Mouse (Mus musculus) neural tube, embryonic 10.5 days (tissue): Measurements from ENCODE around the gene Gclc.

ENCODE experiments used
- DNase-seq: peaks from one replicate; pipeline ENCODE4 v3.0.0-alpha.2; 2017; ENCODE audit warnings: low spot score; ENCODE audit errors: extremely low spot score

Gclc gene

DNA sequence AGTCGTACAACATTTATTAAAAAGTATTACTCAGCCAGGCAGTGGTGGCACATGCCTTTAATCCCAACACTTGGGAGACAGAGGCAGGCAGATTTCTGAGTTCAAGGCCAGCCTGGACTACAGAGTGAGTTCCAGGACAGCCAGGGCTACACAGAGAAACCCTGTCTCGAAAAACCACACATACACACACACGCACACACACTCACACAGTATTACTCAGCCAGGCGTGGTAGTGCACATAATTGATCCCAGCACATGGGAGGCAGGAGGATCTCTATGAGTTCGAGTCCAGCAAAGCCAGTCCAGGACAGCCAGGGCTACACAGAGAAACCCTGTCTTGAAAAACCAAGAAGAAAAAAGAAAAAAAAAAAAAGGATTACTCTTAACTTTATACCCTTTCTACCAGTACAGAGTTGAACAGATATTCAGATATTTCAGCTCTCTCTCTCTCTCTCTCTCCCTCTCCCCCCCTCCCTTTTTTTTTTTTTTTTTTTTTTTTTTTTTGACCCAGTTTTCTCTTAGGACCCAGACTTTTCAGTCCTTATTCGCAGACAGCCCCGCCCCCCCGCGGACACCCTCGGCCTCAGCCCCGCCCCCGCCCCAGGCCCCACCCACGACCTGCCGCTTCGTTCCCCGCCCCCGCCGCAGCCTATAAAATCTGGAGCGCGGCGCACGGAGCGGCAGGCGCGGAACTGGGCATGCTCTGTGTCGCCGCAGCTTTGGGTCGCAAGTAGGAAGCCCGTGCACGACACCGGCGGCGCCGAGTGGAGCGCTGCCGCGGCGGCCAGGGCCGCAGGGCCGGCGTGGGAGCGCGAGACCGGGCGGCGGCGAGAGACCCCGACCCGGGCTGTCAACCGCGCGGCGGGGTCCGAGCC, at the start of gene Gclc:
Gene Gclc, plus strand, starts transcription at position 683 of the 875 bp plus-strand sequence.
- DNase-seq, result peak; percentile 91

DNA sequence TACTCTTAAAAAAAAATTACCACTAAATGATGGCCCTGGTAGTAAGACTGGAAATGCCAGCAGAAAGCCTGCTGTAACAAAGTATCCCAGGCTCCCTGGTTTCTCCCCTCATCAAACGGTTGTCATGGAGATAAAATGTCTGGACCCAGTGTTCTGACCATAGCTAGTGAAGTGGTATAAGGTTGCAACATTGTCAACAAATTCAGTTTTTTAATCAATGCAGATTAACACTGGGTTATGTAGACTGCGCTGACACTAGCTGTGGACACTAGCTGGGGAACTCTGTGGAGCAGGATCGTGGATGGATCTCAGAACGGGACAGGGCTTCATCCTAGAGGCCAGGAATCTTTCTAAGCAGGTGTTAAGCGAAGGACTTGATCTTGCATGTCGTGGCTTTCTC, 47.8 kb upstream of the Gclc start:
- DNase-seq, result no peak

DNA sequence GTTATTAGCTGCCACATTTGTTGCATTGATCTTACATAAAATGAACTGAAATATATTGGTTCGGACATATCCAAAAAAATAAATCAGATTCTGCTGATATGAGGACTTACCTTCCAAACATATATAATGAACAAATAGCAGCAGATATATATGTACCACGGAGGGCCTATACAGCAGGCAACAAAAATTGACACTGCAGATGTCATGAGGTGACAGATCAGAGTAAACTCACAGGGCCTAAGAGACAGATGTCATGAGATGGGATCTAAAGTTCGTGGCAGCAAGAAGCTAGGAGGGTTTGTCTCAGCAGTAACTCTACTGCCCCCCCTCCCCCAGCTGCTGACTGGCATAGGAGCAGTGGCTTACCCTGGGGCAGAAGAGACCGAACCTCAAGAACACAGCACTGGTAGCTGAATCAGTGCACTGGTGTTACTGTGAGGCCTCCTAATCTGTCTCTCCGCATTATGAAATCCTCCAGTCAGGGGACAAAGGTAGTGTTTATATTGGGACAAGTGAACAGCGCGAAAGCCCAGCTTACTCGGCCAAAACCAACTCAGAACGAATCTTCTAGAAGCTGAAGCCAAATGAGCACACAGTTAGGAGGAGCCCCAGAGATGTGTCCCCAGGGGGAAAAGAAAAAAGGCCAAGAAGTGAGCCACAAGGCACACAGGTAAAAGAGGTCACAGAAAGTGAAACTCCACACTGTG, 46.7 kb upstream of the Gclc start:
- DNase-seq, result no peak

DNA sequence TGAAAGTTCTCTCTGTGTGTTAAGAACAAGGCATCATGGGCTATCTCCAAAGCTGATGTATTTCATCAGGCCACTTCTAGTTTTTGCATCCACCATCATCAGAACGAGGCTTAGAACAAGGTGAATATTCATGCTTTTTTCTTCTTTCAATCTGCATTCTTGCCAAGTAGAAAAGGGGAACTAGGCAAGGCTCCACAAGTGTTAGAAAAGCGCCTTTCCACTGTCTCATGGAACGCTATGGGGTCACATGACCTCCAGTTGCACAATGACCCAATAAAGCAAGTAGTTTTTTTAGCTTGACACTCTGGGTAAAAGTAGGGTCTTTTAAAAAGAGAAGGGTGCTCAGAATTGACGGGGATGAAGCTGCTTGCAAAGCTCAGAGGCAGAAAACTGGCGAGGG, 45.4 kb upstream of the Gclc start:
- no peak for DNase-seq

DNA sequence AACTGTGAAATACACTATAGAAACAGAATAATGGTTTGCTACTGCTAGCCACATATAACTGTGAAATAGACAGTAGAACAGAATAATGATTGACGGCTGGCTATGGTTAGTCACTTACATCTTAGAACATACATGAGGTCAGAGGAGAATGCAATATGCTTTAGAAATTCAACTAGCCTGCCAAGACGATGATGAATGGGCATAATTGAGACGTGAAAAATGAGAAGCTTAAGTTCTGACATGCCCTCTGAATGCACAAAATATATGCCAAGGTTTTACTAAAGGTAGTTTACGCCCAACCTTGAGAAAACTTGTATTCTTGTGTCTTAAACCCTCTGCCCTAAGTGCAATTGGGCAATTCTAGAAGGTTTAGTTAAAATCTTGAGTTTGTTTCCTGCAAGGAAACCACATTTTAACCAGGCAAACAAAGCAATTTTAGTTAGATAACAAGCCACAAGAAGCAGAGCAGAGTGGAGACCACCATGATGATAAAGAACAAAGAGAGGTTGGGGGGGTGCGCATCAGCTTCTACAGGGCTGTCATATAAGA, 43.2 kb upstream of the Gclc start:
- DNase-seq, result no peak

DNA sequence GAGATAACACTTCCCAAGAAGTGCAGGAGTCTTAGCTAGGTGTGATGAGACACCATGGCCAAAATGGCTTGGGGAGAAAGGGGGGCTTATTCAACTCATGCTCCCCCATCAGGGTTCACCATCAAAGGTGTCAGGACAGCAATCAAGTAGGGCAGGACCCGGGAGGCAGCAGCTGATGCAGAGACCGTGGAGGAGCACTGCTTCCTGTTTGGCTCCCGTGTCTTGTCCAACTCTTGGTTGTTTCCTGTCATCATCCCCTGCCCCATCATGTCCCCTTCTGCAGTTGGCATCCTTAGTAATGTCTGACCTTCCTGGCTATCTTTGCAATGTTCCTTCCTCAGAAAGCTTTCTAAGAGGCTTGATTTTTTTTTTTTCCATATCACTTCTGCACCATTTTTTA, 41.5 kb upstream of the Gclc start:
- DNase-seq, result no peak

DNA sequence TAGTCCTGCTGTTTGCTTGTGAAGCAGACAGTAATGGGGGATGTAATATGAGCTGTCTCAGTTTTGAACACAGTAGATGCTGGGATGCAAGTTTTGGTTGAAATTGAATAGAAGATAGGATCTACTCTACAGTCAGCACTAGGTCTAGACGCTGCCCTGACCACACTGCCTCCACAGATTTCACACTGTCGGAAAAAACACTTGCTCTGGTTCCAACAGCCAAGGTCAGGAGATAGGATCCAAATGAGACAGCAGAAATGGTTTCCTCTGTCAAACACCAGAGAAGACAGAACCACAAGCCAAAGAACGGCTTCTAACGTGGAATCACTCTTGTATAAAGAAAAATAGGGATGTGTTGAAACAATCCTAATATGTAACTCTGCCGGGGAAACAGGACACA, 41.0 kb upstream of the Gclc start:
- no peak for DNase-seq

DNA sequence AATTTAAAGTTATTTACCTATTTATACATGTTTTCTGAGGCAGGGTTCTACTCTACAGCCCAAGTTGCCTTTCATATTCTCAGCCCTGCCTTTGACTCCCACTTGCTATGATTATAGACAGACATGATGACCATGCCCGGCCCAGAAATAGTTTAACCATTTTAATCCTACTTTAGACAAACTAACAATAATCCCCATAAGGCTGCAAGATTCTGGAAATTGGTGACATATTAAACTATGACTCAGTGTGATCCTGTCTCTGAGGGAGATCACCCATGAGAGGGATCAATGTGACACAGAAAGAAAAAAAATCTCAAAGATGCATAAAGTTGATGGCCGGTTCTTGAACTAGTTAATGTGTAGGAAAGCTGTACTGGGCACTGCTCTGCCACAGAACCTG, 39.1 kb upstream of the Gclc start:
- DNase-seq, result no peak

DNA sequence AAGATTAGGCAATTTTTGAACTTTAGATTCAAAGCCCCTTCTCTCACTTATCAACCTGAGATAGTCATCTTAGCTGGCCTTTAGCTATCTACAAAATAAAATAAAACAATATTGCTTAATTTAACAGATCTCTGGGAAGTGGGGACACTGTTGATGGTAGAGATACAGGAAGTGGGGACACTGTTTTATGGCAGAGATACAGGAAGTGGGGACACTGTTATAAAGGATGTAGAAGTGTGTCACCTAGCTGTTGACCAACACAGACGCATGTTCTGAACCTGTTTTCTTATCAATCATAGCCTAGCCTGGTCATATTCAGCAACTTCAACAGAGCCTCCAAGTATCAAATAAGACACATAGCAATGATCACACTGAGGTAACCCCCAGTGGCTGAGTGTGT, 38.3 kb upstream of the Gclc start:
- DNase-seq, result no peak

DNA sequence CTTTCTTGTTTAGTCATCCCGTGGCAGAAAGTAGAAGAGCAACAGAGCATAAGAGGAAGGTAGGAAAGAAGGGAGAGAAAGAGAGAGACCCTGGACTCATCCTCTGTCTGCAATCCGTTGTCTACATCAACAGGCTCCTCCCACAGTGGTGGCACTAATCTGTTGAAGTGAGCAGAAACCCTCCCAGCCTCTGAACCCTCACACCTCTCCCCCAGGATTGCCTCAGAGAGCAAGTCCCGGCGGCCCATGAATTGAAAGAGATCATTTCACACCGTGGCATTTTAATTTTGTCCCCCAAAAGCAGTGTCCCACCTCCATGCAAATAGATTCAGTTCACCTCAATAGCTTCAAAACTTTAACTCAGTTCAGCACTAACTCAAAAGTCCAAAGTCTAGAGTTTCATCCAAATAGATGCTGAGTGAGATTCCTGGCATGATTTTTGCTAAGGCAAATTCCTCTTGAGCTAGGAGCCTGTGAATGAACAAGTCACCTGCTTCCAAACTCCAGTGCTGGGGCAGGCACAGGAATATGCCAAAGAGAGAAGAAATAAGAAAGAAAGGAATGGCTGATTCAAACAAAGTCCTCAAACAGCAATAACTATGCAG, 36.4 kb upstream of the Gclc start:
- DNase-seq, result no peak

DNA sequence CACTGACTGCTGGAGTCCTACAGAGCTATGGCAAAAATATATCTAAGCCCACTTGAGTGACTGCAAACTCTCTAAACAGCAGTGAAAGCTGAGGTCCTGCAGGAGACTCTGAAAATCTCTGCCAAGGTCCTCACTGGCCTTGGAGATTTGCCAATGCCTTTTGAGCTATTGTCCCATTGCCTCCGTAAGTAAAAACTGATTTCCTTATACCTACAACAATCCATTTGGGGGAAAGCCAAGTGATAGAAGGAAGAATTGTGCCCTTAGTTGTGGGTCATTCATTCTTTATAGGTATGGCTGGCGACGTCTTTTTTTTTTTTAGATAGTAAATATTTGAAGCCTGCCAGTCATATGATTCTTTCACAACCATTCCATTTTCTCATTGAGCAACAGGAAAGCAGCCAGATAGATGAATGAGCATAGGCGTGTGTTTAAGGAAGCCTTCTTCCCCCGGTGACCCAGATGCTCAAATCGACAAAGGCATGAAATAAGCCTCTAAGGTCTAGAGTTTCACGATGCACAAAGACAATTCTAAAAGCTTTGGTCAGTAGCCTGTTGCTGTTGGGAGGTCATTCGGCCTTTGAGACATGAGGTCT, 35.4 kb upstream of the Gclc start:
- DNase-seq, result no peak

DNA sequence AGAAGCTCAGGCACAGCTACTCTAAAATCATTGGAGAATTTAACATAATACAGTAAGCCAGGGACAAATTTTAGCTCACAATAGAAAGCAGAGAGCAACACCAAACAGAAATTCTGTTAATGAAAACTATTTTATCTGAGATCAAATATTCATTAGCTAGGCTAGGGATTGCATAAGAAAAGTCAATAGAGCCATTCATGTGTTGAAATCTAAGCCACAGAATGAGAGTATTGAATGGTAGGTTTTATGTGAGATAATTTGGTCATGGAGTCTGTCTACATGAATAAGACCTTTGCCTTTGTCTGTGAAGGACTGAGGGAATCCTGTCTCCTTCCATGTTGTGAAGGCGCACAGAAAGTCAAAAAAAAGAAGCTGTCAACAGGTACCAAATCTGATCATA, 34.7 kb upstream of the Gclc start:
- no peak for DNase-seq

DNA sequence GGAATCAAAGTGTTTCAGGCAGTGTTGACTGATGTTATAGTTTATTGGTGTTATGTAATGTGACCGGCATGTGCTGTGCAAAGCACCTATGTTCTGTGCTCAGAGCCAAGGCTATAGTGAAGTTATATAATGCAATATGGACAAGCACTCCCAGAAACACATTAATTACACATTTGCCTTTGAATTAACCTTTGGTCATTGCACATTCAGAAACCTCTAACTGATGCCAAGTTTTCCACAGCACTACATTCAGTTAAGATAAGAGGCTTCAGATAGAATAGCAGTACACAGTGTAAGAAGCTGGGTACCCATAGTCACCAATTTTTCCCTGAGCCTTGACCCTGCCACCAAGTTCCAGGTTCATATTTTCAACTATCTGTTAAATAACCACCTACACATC, 32.0 kb upstream of the Gclc start:
- DNase-seq, result no peak

DNA sequence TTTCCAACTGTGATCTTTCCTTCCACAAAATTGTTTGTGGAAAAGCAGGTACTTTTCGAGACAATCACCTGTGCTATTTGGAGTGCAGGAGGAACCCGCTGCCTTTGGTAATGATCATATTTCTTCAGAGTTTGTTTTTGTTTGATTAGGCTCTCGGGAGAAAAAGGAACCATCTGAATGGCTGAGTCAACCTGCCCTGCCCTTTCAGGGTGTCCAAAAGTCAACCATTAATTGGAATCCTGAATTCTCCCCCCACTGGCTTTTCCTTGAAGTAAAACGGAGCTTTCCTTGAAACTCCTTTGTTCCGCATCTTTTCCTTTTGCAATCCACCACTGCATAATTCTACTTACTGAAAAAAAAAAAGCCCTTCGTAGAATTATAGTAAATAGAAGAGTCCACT, 30.1 kb upstream of the Gclc start:
- DNase-seq, result no peak

DNA sequence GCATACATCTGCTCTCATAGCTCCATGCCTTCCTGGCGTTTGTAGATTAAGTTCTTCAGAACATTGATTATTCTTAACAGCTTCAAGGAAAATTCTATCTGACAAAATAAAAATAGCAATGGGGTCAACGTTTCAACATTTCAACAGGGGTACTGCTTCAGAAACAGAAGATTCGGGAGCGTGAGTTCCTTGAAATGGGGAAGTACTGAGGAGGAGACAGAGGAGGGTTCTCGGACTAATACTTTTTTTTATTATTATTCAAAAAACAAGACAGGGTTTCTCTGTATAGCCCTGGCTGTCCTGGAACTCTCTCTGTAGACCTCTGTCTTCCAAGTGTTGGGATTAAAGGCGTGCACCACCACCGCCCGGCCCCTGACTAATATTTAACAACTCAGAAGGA, 28.9 kb upstream of the Gclc start:
- no peak for DNase-seq

DNA sequence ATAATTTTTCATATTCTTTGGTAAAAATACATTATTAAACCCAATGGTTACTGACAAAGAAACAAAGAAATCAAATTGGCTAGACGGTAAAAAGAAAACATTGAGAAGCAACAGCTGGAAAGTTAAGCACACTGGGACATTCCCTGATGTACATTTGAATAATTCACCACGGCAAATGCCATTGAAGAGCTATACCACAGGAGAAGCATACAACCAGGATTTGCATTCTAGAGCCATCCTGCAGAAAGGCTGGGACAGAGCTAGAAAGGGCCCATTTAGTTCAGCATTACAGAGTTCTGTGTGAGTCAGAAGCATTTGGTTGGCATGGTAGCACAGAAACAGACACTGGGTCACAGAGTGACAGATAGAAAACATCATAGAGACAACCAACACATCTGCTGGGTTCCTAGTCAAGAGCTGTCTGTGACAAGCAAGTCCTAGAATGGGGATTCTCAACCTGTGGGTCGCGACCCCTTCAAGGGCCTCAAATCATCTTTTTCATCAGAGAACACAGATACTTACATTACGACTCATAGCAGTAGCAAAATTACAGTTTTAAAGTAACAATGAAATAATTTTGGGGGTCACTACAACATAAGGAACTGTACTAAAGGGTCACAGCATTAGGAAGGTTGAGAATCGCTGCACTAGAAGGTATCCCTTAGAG, 28.2 kb upstream of the Gclc start:
- no peak for DNase-seq

DNA sequence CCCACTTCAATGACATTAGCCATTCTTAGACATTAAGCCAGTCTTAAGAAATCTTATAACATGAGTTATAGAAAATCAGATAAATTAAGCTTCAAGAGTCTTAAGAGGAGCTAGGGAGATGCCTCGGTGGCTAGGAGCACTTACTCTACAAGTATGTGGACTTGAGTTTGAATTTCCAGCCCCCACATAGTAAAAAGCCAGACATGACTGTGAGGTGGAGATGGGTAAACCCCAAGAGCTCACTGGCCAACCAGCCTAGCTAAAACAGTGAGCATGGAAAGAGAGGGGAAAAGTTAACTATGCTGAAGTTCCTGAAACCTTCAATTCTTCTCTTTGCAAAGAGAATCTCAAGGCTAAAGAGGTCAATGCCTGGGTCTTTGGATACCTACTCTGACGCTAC, 27.3 kb upstream of the Gclc start:
- no peak for DNase-seq

DNA sequence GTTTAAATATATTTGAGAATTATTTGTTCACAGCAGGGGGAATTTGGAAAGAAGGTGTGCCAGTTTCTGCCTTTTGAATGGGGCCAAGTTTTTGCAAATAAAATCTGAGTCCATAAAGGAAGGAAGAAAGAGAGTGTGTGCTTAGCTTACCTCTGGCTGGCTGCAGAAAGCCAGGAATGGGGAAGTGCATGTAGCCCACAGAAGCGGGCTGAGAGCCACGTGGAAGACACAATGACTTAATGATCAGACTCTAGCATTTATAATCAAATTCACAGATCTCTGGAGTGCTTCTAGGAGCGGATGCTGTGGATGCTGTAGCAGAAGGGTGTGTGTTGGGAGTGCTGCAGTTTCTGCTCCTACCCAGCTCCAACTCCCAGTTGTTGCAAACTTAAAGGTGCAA, 22.3 kb upstream of the Gclc start:
- DNase-seq, result no peak

DNA sequence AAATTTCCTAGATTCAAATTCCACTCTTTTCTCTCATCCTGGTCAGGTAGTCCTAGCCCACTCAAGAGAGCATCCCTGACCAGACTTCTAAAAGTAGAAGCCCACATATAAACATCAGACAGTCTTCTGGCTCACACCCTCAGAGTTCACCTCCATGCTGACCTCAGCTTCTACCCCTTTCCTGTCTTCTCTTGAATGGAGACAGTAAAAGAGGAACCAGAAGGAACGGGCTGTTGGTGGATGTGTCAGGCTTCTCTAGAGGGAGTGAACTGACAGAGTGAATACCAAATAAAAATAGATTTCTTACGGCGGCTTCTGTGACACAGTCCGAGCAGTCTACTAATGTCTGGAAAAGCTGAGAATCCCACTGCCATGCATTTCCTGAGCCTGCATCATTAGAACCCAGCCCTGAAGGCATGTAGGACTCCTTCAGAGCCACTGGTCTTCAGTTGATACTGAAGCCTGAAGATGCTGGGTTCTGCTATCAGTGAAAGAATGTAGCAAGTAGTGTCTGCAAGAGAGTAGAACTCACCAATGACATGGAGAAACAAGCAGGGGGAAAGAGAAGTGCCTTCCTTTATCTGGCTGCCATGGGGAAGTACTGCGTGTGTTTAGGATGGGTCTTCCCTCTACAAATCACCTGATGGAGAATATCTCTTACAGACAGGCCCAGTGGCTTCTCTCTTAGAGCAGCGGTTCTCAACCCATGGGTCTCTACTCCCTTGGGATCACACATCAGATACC, 16.9 kb upstream of the Gclc start:
- DNase-seq, result no peak

DNA sequence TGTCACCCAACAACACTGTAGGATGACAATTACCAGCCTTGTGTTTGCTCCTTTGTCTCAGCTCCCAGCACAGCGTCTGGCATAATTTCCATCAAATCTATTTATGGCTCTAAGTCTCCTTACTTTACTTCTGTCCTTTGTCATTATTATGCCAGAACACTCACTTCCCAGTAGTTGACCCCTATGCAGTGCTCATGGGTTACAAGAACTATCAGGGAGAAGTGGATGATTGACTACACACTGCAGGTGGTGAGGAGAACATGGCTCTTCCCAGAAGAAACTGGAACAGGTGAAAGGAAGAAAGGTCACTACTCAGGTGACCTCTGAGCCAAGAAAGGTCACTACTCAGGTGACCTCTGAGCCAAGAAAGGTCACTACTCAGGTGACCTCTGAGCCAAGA, 12.9 kb upstream of the Gclc start:
- no peak for DNase-seq

DNA sequence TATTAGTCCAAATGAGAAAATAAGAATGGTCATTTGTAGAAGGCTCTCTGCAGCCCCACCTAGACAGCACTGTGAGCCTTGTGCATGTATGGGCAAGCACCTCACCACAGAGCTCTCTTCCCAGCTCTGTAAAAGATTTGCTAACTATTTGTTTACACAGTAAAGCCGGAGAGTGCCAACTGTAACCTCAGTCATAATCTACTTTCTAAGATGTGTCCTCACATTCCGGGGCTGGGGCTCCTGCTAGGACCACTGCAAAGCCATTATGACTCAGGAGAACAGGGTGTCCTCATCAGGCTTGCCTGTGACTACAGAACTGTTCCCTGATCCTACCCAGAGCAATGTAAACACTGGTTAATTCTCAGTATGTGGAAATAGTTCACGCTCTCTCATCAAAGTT, 9.5 kb upstream of the Gclc start:
- no peak for DNase-seq
